Mouse (Mus musculus): ENCODE data around the gene Lig1.

The Lig1 gene

DNA sequence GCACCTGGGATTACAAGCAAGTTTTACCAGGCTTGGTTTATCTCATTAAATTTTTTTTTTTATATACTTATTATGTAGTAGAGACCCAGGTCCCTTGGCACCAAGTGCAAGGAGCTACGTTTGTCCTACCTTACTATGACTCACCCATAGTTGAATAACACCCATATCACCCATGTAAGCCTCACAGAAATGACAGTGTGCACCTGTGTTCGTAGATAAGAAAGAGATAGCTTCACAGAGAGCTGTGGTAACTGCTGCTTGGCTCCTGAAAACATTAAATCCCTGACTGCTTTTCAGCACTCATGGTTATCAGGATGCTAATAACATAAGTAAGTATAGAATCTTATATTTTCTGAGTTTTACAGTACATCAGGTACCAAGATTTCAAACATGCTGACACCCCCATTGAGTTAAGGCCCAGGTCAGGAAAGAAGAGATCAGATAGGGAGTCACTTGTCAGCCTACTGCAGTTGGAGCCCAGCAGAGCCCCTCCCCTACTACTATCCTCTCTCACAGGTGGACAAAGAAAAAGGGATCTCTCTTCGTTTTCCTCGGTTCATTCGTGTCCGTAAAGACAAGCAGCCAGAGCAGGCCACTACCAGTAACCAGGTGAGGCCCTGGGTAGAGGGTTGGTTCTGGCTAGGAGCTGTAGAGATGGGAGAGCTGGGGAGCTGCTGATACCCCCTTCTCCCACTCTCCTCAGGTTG lies 33.6 kb downstream of the Lig1 start:
- DNase-seq (ENCODE audit: low spot score): no peak

DNA sequence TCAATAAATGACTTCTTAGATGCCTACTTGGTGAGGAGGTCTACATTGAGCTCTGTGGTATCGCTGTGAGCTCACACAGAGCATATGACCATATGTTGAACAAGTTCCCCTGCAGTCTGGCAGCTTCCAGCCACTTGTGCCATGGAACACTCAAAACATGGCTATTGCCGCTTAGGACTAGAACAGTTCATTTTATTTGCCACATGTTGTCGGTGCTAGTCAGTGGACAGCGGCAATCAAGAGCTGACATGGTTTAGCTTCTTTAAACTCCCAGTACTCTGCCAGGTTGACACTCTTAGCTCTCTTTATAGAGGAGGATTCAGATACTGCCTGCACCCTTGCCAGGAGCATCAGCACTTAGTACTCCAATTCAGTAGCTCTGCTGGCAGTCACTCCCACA lies 34.3 kb downstream of the Lig1 start:
- DNase-seq (ENCODE audit: low spot score): no peak

- no peak for DNase-seq (ENCODE audit: low spot score)
Observed at GRCm38 (mm10) chr7:13314095-13314597, 37.1 kb downstream of the Lig1 start.

- DNase-seq (ENCODE audit: low spot score): no peak
Observed at GRCm38 (mm10) chr7:13321424-13321823, 44.3 kb downstream of the Lig1 start.

DNA sequence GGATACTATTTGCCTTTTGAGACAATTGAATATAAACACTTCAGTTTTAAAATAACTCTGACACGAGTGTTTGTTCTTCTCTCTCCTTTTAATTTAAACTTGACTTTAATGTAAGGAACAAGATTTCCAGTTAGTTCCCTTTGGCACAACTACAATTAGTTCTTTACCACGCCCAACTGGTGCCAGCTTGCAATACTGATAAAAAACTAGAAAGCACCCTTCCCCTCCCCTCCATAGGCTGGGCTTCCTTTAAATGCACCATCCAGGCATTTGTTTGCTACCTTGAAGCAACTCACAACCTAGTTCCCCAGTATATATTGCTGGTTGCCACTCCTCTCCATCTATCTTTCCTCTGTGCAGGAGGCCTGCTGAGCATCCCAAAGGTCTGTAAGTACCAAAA lies 47.2 kb downstream of the Lig1 start, which contains the start of gene Pla2g4c:
Gene Pla2g4c (plus strand): TSS at position 340 of the 400 bp plus-strand sequence.
- DNase-seq (ENCODE audit: low spot score): no peak

DNA sequence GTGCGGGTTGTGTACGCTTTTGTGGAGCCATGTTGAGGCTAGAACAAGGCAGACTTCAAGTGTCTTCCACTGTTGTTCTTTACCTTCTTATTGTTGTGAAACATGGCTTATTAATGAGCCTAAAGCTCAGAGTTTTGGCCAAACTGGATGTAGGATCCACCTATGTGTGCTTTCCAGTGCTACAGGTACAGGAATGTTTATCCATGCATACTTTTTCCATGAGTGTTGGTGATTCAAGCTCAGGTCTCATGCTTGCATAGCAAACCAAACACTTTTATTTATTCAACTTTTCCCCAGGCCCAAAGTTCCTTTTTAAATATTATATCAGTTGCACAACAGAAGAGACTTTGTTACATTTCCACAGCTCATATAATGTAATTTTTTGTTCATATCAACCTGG lies 53.5 kb downstream of the Lig1 start:
- DNase-seq (ENCODE audit: low spot score): no peak

GRCm38 (mm10) chr7:13355943-13356342 lies 78.9 kb downstream of the Lig1 start:
- no peak for DNase-seq (ENCODE audit: low spot score)
